In the genomic region with DNA sequence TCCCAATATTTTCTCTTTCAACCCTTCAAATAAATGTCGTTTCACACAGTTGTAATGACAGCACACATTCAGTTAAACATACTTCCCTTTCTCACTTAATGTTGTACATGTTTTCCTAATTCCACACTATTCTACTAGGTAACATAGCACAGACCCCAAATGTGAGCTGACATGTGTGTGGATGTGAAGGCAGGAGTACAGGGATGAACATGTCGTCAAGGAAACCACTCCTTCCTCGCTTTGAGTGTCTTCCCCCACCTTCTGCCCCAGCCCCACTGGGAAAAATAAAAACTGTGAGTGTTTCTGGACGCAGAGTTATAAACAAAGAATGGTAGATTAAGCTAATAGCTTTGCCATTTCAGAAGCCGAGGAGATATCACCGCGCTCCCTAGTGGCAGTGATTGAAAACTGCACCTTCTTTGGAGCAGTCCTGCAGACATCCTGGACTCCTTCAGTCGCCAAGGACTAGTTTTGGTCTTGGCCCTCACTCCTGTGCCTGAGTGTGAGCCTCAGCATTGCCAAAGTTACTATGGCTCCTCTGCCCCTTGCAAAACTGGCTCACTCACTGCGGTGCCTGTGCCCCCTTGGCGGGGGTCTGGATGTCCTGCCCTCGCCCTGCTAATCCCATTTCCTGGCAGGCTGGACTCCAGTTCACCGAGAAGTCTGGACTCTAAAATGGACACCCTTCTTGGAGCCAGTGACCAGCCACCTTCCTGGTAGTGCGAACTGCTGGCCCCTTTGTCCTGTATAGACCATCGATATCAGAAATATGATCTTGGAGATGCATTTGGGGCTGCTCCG, we compare ENCODE assay signal across 10 mouse cellular contexts. TPM values are rescaled to one million over a fixed set of nuclear protein-coding genes. Genes with fewer than 3 reads are reported as not detected.
DNase-seq lines count a peak whose midpoint lies in the region; ATAC-seq lines count a peak whose summit lies in the region.
"Had no signal": no experiment of that assay in that cellular context is flagged by ENCODE, and none has a peak within 500 bp of the region (broad histone marks: within the 10 kb centered on the region; RNA-seq: fewer than 3 reads in every experiment).

No protein-coding gene starts in this region.

- ATAC-seq in hindbrain, embryonic 11.5 days (ENCODE audit: low FRiP score) = no peak
- ATAC-seq in hindbrain, embryonic 13.5 days (ENCODE audit: low FRiP score) = no peak
- no peak for ATAC-seq in neural tube, embryonic 11.5 days (ENCODE audit: insufficient read depth, low FRiP score, low TSS enrichment)

- H3K9me3 ChIP-seq in hindbrain, embryonic 11.5 days (ENCODE audit: control insufficient read depth, low read length) = no peaks in the 10 kb centered on the region
- no peaks in the 10 kb centered on the region for H3K9me3 ChIP-seq in hindbrain, embryonic 13.5 days
- no peaks in the 10 kb centered on the region for H3K9me3 ChIP-seq in neural tube, embryonic 11.5 days (ENCODE audit: control insufficient read depth, low read length)
- H3K9me3 ChIP-seq: embryonic facial prominence, embryonic 15.5 days; limb, embryonic 15.5 days had no signal

- no peak overlapping the region for H3K4me2 ChIP-seq in hindbrain, embryonic 11.5 days (replicated peaks; ENCODE audit: low read depth, low read length)
- no peak overlapping the region for H3K4me2 ChIP-seq in hindbrain, embryonic 13.5 days
- H3K4me2 ChIP-seq in neural tube, embryonic 11.5 days (ENCODE audit: low read depth) = no peak overlapping the region
- H3K4me2 ChIP-seq: embryonic facial prominence, embryonic 15.5 days; limb, embryonic 15.5 days had no signal

- no peak overlapping the region for H3K4me3 ChIP-seq in hindbrain, embryonic 11.5 days (ENCODE audit: low read depth, low read length)
- no peak overlapping the region for H3K4me3 ChIP-seq in hindbrain, embryonic 13.5 days
- no peak overlapping the region for H3K4me3 ChIP-seq in neural tube, embryonic 11.5 days (ENCODE audit: low read depth, low read length)
- H3K4me3 ChIP-seq: embryonic facial prominence, embryonic 15.5 days; limb, embryonic 15.5 days had no signal

- no peaks in the 10 kb centered on the region for H3K27me3 ChIP-seq in hindbrain, embryonic 11.5 days (ENCODE audit: control insufficient read depth, insufficient read depth, low read length)
- no peaks in the 10 kb centered on the region for H3K27me3 ChIP-seq in hindbrain, embryonic 13.5 days
- H3K27me3 ChIP-seq in neural tube, embryonic 11.5 days (ENCODE audit: control insufficient read depth, insufficient read depth, low read length) = no peaks in the 10 kb centered on the region
- H3K27me3 ChIP-seq: embryonic facial prominence, embryonic 15.5 days; limb, embryonic 15.5 days had no signal

- intact Hi-C loops in heart, postnatal 14 days (cut with DNase I) = loop anchor here (5.0 kb wide), 2 partner anchors 147 to 178 kb away; no protein-coding TSS in a partner anchor

- WGBS in hindbrain, embryonic 11.5 days = 64% methylated on average over 15 of the region's 15 CpGs
- WGBS in hindbrain, embryonic 13.5 days = 61% methylated on average over 15 of the region's 15 CpGs
- WGBS in neural tube, embryonic 11.5 days = 63% methylated on average over 15 of the region's 15 CpGs

- H3K27ac ChIP-seq in hindbrain, embryonic 11.5 days (ENCODE audit: low read depth, low read length) = no peak overlapping the region
- no peak overlapping the region for H3K27ac ChIP-seq in hindbrain, embryonic 13.5 days
- H3K27ac ChIP-seq in neural tube, embryonic 11.5 days (ENCODE audit: low read depth, low read length) = no peak overlapping the region
- H3K27ac ChIP-seq: embryonic facial prominence, embryonic 15.5 days; limb, embryonic 15.5 days had no signal

- no peaks in the 10 kb centered on the region for H3K4me1 ChIP-seq in hindbrain, embryonic 11.5 days (replicated peaks; ENCODE audit: control insufficient read depth, insufficient read depth, low read length)
- H3K4me1 ChIP-seq in hindbrain, embryonic 13.5 days (replicated peaks) = no peaks in the 10 kb centered on the region
- no peaks in the 10 kb centered on the region for H3K4me1 ChIP-seq in neural tube, embryonic 11.5 days (ENCODE audit: control insufficient read depth, insufficient read depth, low read length)
- H3K4me1 ChIP-seq: limb, embryonic 15.5 days had no signal

- H3K9ac ChIP-seq in hindbrain, embryonic 11.5 days (ENCODE audit: low read depth, low read length) = no peak overlapping the region
- no peak overlapping the region for H3K9ac ChIP-seq in hindbrain, embryonic 13.5 days
- H3K9ac ChIP-seq in neural tube, embryonic 11.5 days (ENCODE audit: low read length) = no peak overlapping the region
- H3K9ac ChIP-seq: embryonic facial prominence, embryonic 15.5 days; limb, embryonic 15.5 days had no signal

- no peaks in the 10 kb centered on the region for H3K36me3 ChIP-seq in hindbrain, embryonic 11.5 days (ENCODE audit: control insufficient read depth, insufficient read depth, low read length)
- H3K36me3 ChIP-seq in hindbrain, embryonic 13.5 days = no peaks in the 10 kb centered on the region
- H3K36me3 ChIP-seq in neural tube, embryonic 11.5 days (ENCODE audit: control insufficient read depth, insufficient read depth, low read length) = no peaks in the 10 kb centered on the region
- H3K36me3 ChIP-seq: embryonic facial prominence, embryonic 15.5 days; limb, embryonic 15.5 days had no signal

- peak; percentile 33 for DNase-seq in hindbrain, embryonic 11.5 days (ENCODE audit: low spot score)
- peak; percentile 52 for DNase-seq in ES-CJ7 (ENCODE audit: low read depth, low spot score)
- DNase-seq in cerebellum, adult 8-10 months = peak; percentile 87
- peak; percentile 44 to 56 for DNase-seq in heart, postnatal 14 days
- peak; percentile 81 for DNase-seq in liver
- peak; percentile 50 for DNase-seq in neural tube, embryonic 11.5 days (ENCODE audit: low spot score)
- DNase-seq in thymus, postnatal 4 days = peak; percentile 49

RNA-seq across cellular contexts. Expression of gene Lipc, which starts 22.0 kb away (rescaled TPM):
- not detected in 2 replicates for polyA plus RNA-seq in hindbrain, embryonic 11.5 days (2014; fragmentation: Nextera tagmentation; extraction: Ambion mirVana)
- not detected in 2 replicates for polyA plus RNA-seq in hindbrain, embryonic 13.5 days (2015; fragmentation: Nextera tagmentation; extraction: Ambion mirVana)
- under 1 TPM in 1 of 2 experiments, not detected in 1; 0.36 TPM for total RNA-seq in heart, postnatal 14 days (2021)
- not detected in 2 replicates for polyA plus RNA-seq in neural tube, embryonic 11.5 days (2014; fragmentation: Nextera tagmentation; extraction: Ambion mirVana)

Comparison
In these comparisons a context has a peak if more than half of its experiments do, and no peak if none do; other contexts are left out.
1. DNase-seq: peak in every context shown above with its lines; median percentile 87 in cerebellum, adult 8-10 months; 81 in liver; 52 in ES-CJ7; 50 in heart, postnatal 14 days; 50 in neural tube, embryonic 11.5 days; 49 in thymus, postnatal 4 days; 33 in hindbrain, embryonic 11.5 days.